31 mouse cellular contexts compared by ENCODE assay signal in genomic region chr2:145898106-145898505, GRCm38 (mm10). TPM values are rescaled to one million over a fixed set of nuclear protein-coding genes. Genes with fewer than 3 reads are reported as not detected.
DNase-seq lines count a peak whose midpoint lies in the region; ATAC-seq and TF ChIP-seq lines count a peak whose summit lies in the region.
"Had no signal": no experiment of that assay in that cellular context is flagged by ENCODE, and none has a peak within 500 bp of the region (broad histone marks: within the 10 kb centered on the region; RNA-seq: fewer than 3 reads in every experiment).

No protein-coding gene starts in this region.

- peak overlapping the region; percentile 86; the same call in 1 of the 2 replicates for H3K27ac ChIP-seq in cerebellum, adult 2 months (ENCODE audit: insufficient read depth, low read length)
- H3K27ac ChIP-seq: embryonic facial prominence, embryonic 10.5 days; embryonic facial prominence, embryonic 15.5 days; forebrain, embryonic 12.5 days; heart, embryonic 10.5 days; heart, embryonic 15.5 days; hindbrain, embryonic 12.5 days; kidney, postnatal 0 days; limb, embryonic 12.5 days; liver, embryonic 15.5 days had no signal

- DNase-seq in Muller cell, postnatal 12 days (ENCODE audit: inconsistent ontology term): peak; percentile 46
- DNase-seq in Patski (ENCODE audit: low read depth, low spot score): no peak
- peak; percentile 68 to 86 for DNase-seq in cerebellum, adult 2 months
- DNase-seq in cerebellum, postnatal 25 days: peak; percentile 58 to 68
- DNase-seq in ovary, postnatal 14 days (ENCODE audit: low spot score): no peak
- DNase-seq in left cerebral cortex, postnatal 14 days (ENCODE audit: low spot score in 2 of 2): no peak
- DNase-seq in spleen, postnatal 14 days (ENCODE audit: low spot score in 2 of 2): no peak
- DNase-seq: adrenal gland, postnatal 25 days; B cell, adult 2 months; kidney, adult 8-10 months; layer of hippocampus, adult 9-11 months; lung, embryonic 14.5 days; lung, postnatal 14 days; midbrain, embryonic 14.5 days; right cerebral cortex, postnatal 4 days; thymus, postnatal 4 days had no signal

- in situ Hi-C loops in Patski (cut with MboI; ENCODE audit: low pct_unique_long_range_greater_than_20kb): no loop called here

- intact Hi-C loops in left cerebral cortex, postnatal 14 days (cut with DNase I): no loop called here

- peak; percentile 10; the same call in 1 of the 2 replicates for TF ChIP-seq POLR2A in cerebellum, adult 2 months (IDR thresholded peaks at IDR 0.05; ENCODE audit: borderline replicate concordance, insufficient read depth, low read length)

- peaks cover 4% of the 10 kb centered on the region; the same call in 1 of the 2 replicates for H3K4me1 ChIP-seq in cerebellum, adult 2 months (ENCODE audit: control insufficient read depth, insufficient read depth, low read length)
- H3K4me1 ChIP-seq: embryonic facial prominence, embryonic 15.5 days; heart, embryonic 15.5 days; limb, embryonic 12.5 days had no signal

- no peak overlapping the region for H3K4me3 ChIP-seq in cerebellum, adult 2 months (replicated peaks; ENCODE audit: insufficient read depth, low read depth, low read length)
- H3K4me3 ChIP-seq: embryonic facial prominence, embryonic 10.5 days; embryonic facial prominence, embryonic 15.5 days; forebrain, embryonic 12.5 days; heart, embryonic 10.5 days; heart, embryonic 15.5 days; hindbrain, embryonic 12.5 days; limb, embryonic 12.5 days; liver, embryonic 15.5 days had no signal

- peak; percentile 40 for ATAC-seq in Patski
- ATAC-seq: intestine, embryonic 16.5 days had no signal

- POLR2A ChIA-PET in Patski (lab: Charles Lee): no interaction called here

- H3K27me3 ChIP-seq in Patski: no peaks in the 10 kb centered on the region
- no peaks in the 10 kb centered on the region for H3K27me3 ChIP-seq in cerebellum, adult 2 months (ENCODE audit: control insufficient read depth, insufficient read depth, low read length)
- H3K27me3 ChIP-seq: embryonic facial prominence, embryonic 15.5 days; forebrain, embryonic 12.5 days; heart, embryonic 15.5 days; hindbrain, embryonic 12.5 days; limb, embryonic 12.5 days; liver, embryonic 15.5 days had no signal

- CTCF ChIA-PET in Patski (lab: Charles Lee): interaction anchor here (1.6 kb wide), 1 partner anchor 12 kb away, joined by 4 read pairs; no protein-coding TSS in a partner anchor

- WGBS in cerebellum, adult 2 months: 24% methylated on average over 9 of the region's 9 CpGs

- no peak for TF ChIP-seq CTCF in Patski (IDR thresholded peaks at IDR 0.05)
- no peak for TF ChIP-seq CTCF in cerebellum, adult 2 months (IDR thresholded peaks at IDR 0.05; ENCODE audit: borderline replicate concordance, insufficient read depth, low read depth, low read length)

RNA-seq across cellular contexts. Expression of gene Naa20, which starts 3.8 kb away (rescaled TPM):
- polyA plus RNA-seq in Patski (2021): 85.8 TPM
- polyA plus RNA-seq in cerebellum, adult 2 months (2012; rRNA removed): 96.3 and 101 TPM in 2 replicates
- 10 to 100 TPM; 72.3 to 79.3 TPM for total RNA-seq in left cerebral cortex, postnatal 14 days (2021)

RNA-seq across cellular contexts. Expression of gene Cfap61, which starts 36.5 kb away (rescaled TPM):
- polyA plus RNA-seq in Patski (2021): 0.64 TPM
- polyA plus RNA-seq in cerebellum, adult 2 months (2012; rRNA removed): 1.0 and 1.5 TPM in 2 replicates
- total RNA-seq in left cerebral cortex, postnatal 14 days (2021): 1 to 10 TPM; 3.0 to 7.5 TPM
- total RNA-seq: gastrocnemius, adult 8-10 months; granulocyte monocyte progenitor cell, adult 5-6 weeks; liver, adult 2 months; monocyte, adult 5-6 weeks had no signal
- polyA plus RNA-seq: liver, adult 2 months; liver, embryonic 15.5 days; lung, embryonic 14.5 days; stomach, embryonic 14.5 days had no signal

RNA-seq across cellular contexts. Expression of gene Crnkl1, which starts 36.7 kb away (rescaled TPM):
- polyA plus RNA-seq in Patski (2021): 26.1 TPM
- 10.2 and 10.6 TPM in 2 replicates for polyA plus RNA-seq in cerebellum, adult 2 months (2012; rRNA removed)
- 10 to 100 TPM; 16.7 to 18.9 TPM for total RNA-seq in left cerebral cortex, postnatal 14 days (2021)

Comparison
In these comparisons a context has a peak if more than half of its experiments do, and no peak if none do; other contexts are left out.
1. DNase-seq: peak in Muller cell, postnatal 12 days (single experiment), cerebellum, adult 2 months (2 of 2) and cerebellum, postnatal 25 days (2 of 2); none in Patski (single experiment), ovary, postnatal 14 days (single experiment), left cerebral cortex, postnatal 14 days (0 of 2) and spleen, postnatal 14 days (0 of 2).